ENCODE assay signal across 19 mouse cellular contexts in genomic region chr1:74754175-74754785, GRCm38 (mm10). TPM values are rescaled to one million over a fixed set of nuclear protein-coding genes. Genes with fewer than 3 reads are reported as not detected.
DNase-seq lines count a peak whose midpoint lies in the region; ATAC-seq and TF ChIP-seq lines count a peak whose summit lies in the region.
"Had no signal": no experiment of that assay in that cellular context is flagged by ENCODE, and none has a peak within 500 bp of the region (broad histone marks: within the 10 kb centered on the region; RNA-seq: fewer than 3 reads in every experiment).

No protein-coding gene starts in this region.

- H3K27me3 ChIP-seq in kidney, adult 2 months (replicated peaks; ENCODE audit: control insufficient read depth, insufficient read depth, low read length): no peaks in the 10 kb centered on the region
- H3K27me3 ChIP-seq in kidney, embryonic 15.5 days: peaks cover 10% of the 10 kb centered on the region
- H3K27me3 ChIP-seq in myocyte (ENCODE audit: control insufficient read depth, insufficient read depth, insufficient read length): no peaks in the 10 kb centered on the region

- peak; percentile 58 for DNase-seq in kidney, adult 2 months
- DNase-seq in gastrocnemius, postnatal 25 days: peak; percentile 88
- peak; percentile 51 for DNase-seq in thymus, postnatal 14 days
- no peak for DNase-seq in layer of hippocampus, adult 18-20 months (ENCODE audit: low spot score in 2 of 2)
- DNase-seq in lung, postnatal 36 days: no peak
- no peak for DNase-seq in ovary, adult 18-20 months (ENCODE audit: low spot score)
- DNase-seq: cerebellum, adult 2 months; heart, adult 18-20 months; heart, postnatal 14 days; layer of hippocampus, postnatal 36 days; lung, embryonic 14.5 days had no signal

- no peaks in the 10 kb centered on the region for H3K79me2 ChIP-seq in myocyte (ENCODE audit: control insufficient read depth, insufficient read depth)

- no peak overlapping the region for H3K9ac ChIP-seq in kidney, embryonic 15.5 days
- H3K9ac ChIP-seq: embryonic facial prominence, embryonic 12.5 days; forebrain, embryonic 15.5 days; limb, embryonic 13.5 days; lung, embryonic 14.5 days had no signal

- no peak overlapping the region for H3ac ChIP-seq in myocyte (ENCODE audit: control insufficient read depth, insufficient read length)

- no peaks in the 10 kb centered on the region for H3K36me3 ChIP-seq in kidney, adult 2 months (ENCODE audit: control insufficient read depth, insufficient read depth, low read length)
- H3K36me3 ChIP-seq in kidney, embryonic 15.5 days: no peaks in the 10 kb centered on the region
- no peaks in the 10 kb centered on the region for H3K36me3 ChIP-seq in myocyte (ENCODE audit: control insufficient read depth, insufficient read depth)
- H3K36me3 ChIP-seq: embryonic facial prominence, embryonic 12.5 days; forebrain, embryonic 15.5 days; limb, embryonic 13.5 days had no signal

- TF ChIP-seq CTCF in kidney, adult 2 months (conservative IDR thresholded peaks at IDR 0.05; ENCODE audit: insufficient read depth, insufficient read length, low read depth, low read length): no peak

- H3K4me2 ChIP-seq in kidney, embryonic 15.5 days: no peak overlapping the region
- peak overlapping the region; percentile 44 for H3K4me2 ChIP-seq in myocyte (ENCODE audit: low read depth)
- H3K4me2 ChIP-seq: embryonic facial prominence, embryonic 12.5 days; forebrain, embryonic 15.5 days; limb, embryonic 13.5 days; lung, embryonic 14.5 days had no signal

- peak overlapping the region; percentile 34 for H3K27ac ChIP-seq in kidney, adult 2 months (ENCODE audit: insufficient read depth, low read depth, low read length)
- no peak overlapping the region for H3K27ac ChIP-seq in kidney, embryonic 15.5 days
- H3K27ac ChIP-seq: embryonic facial prominence, embryonic 12.5 days; forebrain, embryonic 15.5 days; limb, embryonic 13.5 days had no signal

- no peak for ATAC-seq in kidney, embryonic 15.5 days (replicated peaks; ENCODE audit: low FRiP score)
- ATAC-seq: activated CD4-positive, CD25-positive, alpha-beta regulatory T cell, adult 4 months; forebrain, embryonic 15.5 days; inflammation-experienced regulatory T-cells, adult 6 months had no signal

- no peak overlapping the region for H3K4me3 ChIP-seq in kidney, adult 2 months (ENCODE audit: insufficient read depth, low read depth, low read length)
- H3K4me3 ChIP-seq in kidney, embryonic 15.5 days (replicated peaks): no peak overlapping the region
- no peak overlapping the region for H3K4me3 ChIP-seq in myocyte
- H3K4me3 ChIP-seq: embryonic facial prominence, embryonic 12.5 days; forebrain, embryonic 15.5 days; limb, embryonic 13.5 days had no signal

- WGBS in kidney, adult 2 months: 39% methylated on average over 5 of the region's 5 CpGs
- WGBS in kidney, embryonic 15.5 days: 39% methylated on average over 5 of the region's 5 CpGs

- H3K4me1 ChIP-seq in kidney, adult 2 months (ENCODE audit: control insufficient read depth, insufficient read depth, low read length): peaks cover 26% of the 10 kb centered on the region
- H3K4me1 ChIP-seq in kidney, embryonic 15.5 days: peaks cover 3% of the 10 kb centered on the region
- H3K4me1 ChIP-seq: embryonic facial prominence, embryonic 12.5 days; forebrain, embryonic 15.5 days; limb, embryonic 13.5 days had no signal

- no peaks in the 10 kb centered on the region for H3K9me3 ChIP-seq in kidney, embryonic 15.5 days (replicated peaks)
- H3K9me3 ChIP-seq: embryonic facial prominence, embryonic 12.5 days; forebrain, embryonic 15.5 days; limb, embryonic 13.5 days had no signal

- no peak for TF ChIP-seq POLR2A in kidney, adult 2 months (IDR thresholded peaks at IDR 0.05; ENCODE audit: low read depth, low read length)
- peak; percentile 26 for TF ChIP-seq POLR2A in myocyte (IDR thresholded peaks at IDR 0.05; ENCODE audit: insufficient read length, low read depth)

TF ChIP-seq in myocyte, 11 proteins besides CTCF, POLR2A, EP300 and RAD21:
- no peak for TF ChIP-seq USF1 (IDR thresholded peaks at IDR 0.05; ENCODE audit: low read depth)
- peak; percentile 79 to 100 (median 100) for TF ChIP-seq MYOG (IDR thresholded peaks at IDR 0.05; ENCODE audit: control insufficient read depth in 1 of 3, insufficient read depth in 1 of 3, insufficient read length in 2 of 3, low read depth in 2 of 3)
- TF ChIP-seq CEBPB (IDR thresholded peaks at IDR 0.05; ENCODE audit: insufficient read depth, poor library complexity, severe bottlenecking): no peak
- peak in 2 of 3 experiments; percentile 96 to 100 for TF ChIP-seq MYOD1 (IDR thresholded peaks at IDR 0.05; ENCODE audit: control insufficient read depth in 1 of 3, insufficient read length in 2 of 3, low read depth in 2 of 3)
- peak; percentile 99 for TF ChIP-seq TCF3 (IDR thresholded peaks at IDR 0.05; ENCODE audit: insufficient read length, low read depth)
- TF ChIP-seq TCF12 (IDR thresholded peaks at IDR 0.05; ENCODE audit: insufficient read depth, poor library complexity, severe bottlenecking): peak; percentile 82

RNA-seq across cellular contexts. Expression of gene Prkag3, which starts 5.3 kb away (rescaled TPM):
- 2.9 TPM in 2 replicates for polyA plus RNA-seq in kidney, adult 2 months (2012; rRNA removed)
- 0.44 and 0.73 TPM in 2 replicates for polyA plus RNA-seq in kidney, embryonic 15.5 days (2015; fragmentation: Nextera tagmentation; extraction: Ambion mirVana)
- 10 to 100 TPM; 54.4 to 93.4 TPM for total RNA-seq in gastrocnemius, postnatal 25 days (2021)
- 24.6 TPM for polyA plus RNA-seq in myocyte (2012; fragmentation: generic; extraction: Trizol)
- under 1 TPM; 0.28 to 0.30 TPM for total RNA-seq in layer of hippocampus, adult 18-20 months (2021)
- total RNA-seq: layer of hippocampus, postnatal 36 days; megakaryocyte-erythroid progenitor cell, adult 5-6 weeks had no signal
- polyA plus RNA-seq: activated CD4-positive, CD25-positive, alpha-beta regulatory T cell, adult 4 months; forebrain, embryonic 15.5 days; inflammation-experienced regulatory T-cells, adult 6 months had no signal

RNA-seq across cellular contexts. Expression of gene Wnt6, which starts 17.4 kb away (rescaled TPM):
- 0.27 and 0.48 TPM in 2 replicates for polyA plus RNA-seq in kidney, adult 2 months (2012; rRNA removed)
- 2.0 and 2.3 TPM in 2 replicates for polyA plus RNA-seq in kidney, embryonic 15.5 days (2015; fragmentation: Nextera tagmentation; extraction: Ambion mirVana)
- under 1 TPM; 0.46 TPM for total RNA-seq in gastrocnemius, postnatal 25 days (2021)
- polyA plus RNA-seq in myocyte (2012; fragmentation: generic; extraction: Trizol): 3.1 TPM
- total RNA-seq in layer of hippocampus, adult 18-20 months (2021): under 1 TPM; 0.35 to 0.46 TPM
- total RNA-seq: megakaryocyte-erythroid progenitor cell, adult 5-6 weeks had no signal
- polyA plus RNA-seq: activated CD4-positive, CD25-positive, alpha-beta regulatory T cell, adult 4 months; inflammation-experienced regulatory T-cells, adult 6 months had no signal

RNA-seq across cellular contexts. Expression of gene Wnt10a, which starts 37.0 kb away (rescaled TPM):
- polyA plus RNA-seq in kidney, adult 2 months (2012; rRNA removed): 1.2 TPM in 2 replicates
- polyA plus RNA-seq in kidney, embryonic 15.5 days (2015; fragmentation: Nextera tagmentation; extraction: Ambion mirVana): 0.43 and 0.89 TPM in 2 replicates
- total RNA-seq in gastrocnemius, postnatal 25 days (2021): not detected
- 44.0 TPM for polyA plus RNA-seq in myocyte (2012; fragmentation: generic; extraction: Trizol)
- total RNA-seq in layer of hippocampus, adult 18-20 months (2021): 1 to 10 TPM; 3.4 to 3.7 TPM
- total RNA-seq: heart, adult 18-20 months; heart, postnatal 14 days; megakaryocyte-erythroid progenitor cell, adult 5-6 weeks had no signal
- polyA plus RNA-seq: lung, embryonic 14.5 days had no signal

RNA-seq across cellular contexts. Expression of gene Cyp27a1, which starts 40.9 kb away (rescaled TPM):
- polyA plus RNA-seq in kidney, adult 2 months (2012; rRNA removed): 31.7 and 34.6 TPM in 2 replicates
- polyA plus RNA-seq in kidney, embryonic 15.5 days (2015; fragmentation: Nextera tagmentation; extraction: Ambion mirVana): 7.2 and 7.6 TPM in 2 replicates
- 10 to 100 TPM; 32.4 to 36.4 TPM for total RNA-seq in gastrocnemius, postnatal 25 days (2021)
- polyA plus RNA-seq in myocyte (2012; fragmentation: generic; extraction: Trizol): 0.42 TPM
- 1 to 10 TPM; 4.8 to 5.2 TPM for total RNA-seq in layer of hippocampus, adult 18-20 months (2021)

Comparison
In these comparisons a context has a peak if more than half of its experiments do, and no peak if none do; other contexts are left out.
1. DNase-seq: peak in kidney, adult 2 months (single experiment), gastrocnemius, postnatal 25 days (single experiment) and thymus, postnatal 14 days (single experiment); none in layer of hippocampus, adult 18-20 months (0 of 2), lung, postnatal 36 days (single experiment) and ovary, adult 18-20 months (single experiment).
2. RNA of gene Wnt10a, which starts 37.0 kb away (polyA plus RNA-seq): 44.0 TPM in myocyte (single experiment); 1.2 TPM in kidney, adult 2 months and 0.43 to 0.89 TPM in kidney, embryonic 15.5 days; every median in the first group is over 10 times any median in the second.